In the genomic region with DNA sequence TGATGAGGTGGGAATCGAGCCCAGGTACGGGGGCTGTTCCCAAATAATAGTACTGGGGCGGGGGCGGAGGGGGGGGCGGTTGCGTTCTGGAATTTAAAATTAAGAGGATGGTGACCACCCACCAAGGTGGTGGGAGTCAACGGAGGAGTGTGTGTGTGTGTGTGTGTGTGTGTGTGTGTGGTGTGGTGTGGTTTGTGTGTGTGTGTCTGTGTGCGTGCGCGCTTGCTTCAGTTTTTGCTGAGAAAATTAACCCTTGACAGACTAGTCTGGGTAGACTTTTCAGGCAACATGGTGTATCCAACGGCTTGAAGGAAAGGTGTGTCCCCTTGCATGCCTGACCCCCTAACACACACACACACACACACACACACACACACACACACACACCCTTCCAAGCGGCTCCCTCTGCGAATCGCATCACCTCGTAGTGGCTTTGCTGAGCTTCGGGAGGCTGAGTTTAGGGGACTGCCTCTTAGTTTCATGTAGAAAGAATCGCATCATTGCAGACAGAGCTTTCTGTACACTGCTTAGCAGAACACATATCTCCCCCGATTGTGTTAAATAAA, we compare ENCODE assay signal across 8 mouse cellular contexts. TPM values are rescaled to one million over a fixed set of nuclear protein-coding genes. Genes with fewer than 3 reads are reported as not detected.
A peak's percentile ranks its signal among the peaks of the same experiment; 100 is the strongest.
DNase-seq lines count a peak whose midpoint lies in the region; ATAC-seq and TF ChIP-seq lines count a peak whose summit lies in the region.

No protein-coding gene starts in this region.

- no peak for ATAC-seq in embryonic facial prominence, embryonic 14.5 days (ENCODE audit: low read depth)
- no peak for ATAC-seq in hindbrain, embryonic 14.5 days (ENCODE audit: low FRiP score)
- ATAC-seq in neural tube, embryonic 12.5 days (ENCODE audit: low FRiP score, low read depth), result no peak
- ATAC-seq in liver, postnatal 0 days, result no peak

- H3K4me3 ChIP-seq in embryonic facial prominence, embryonic 14.5 days (ENCODE audit: low read depth, low read length), result peak overlapping the region; percentile 40; the same call in 1 of the 2 replicates
- peak overlapping the region; percentile 52 for H3K4me3 ChIP-seq in hindbrain, embryonic 14.5 days (replicated peaks; ENCODE audit: low read length)
- no peak overlapping the region for H3K4me3 ChIP-seq in neural tube, embryonic 12.5 days
- H3K4me3 ChIP-seq in liver, postnatal 0 days (ENCODE audit: low read depth, low read length), result no peak overlapping the region

- DNase-seq in layer of hippocampus, postnatal 14 days (ENCODE audit: low spot score in 2 of 2), result peak; percentile 33 to 54
- DNase-seq in layer of hippocampus, adult 9-10 months (ENCODE audit: low spot score), result no peak
- no peak for DNase-seq in embryonic facial prominence, embryonic 14.5 days (ENCODE audit: low spot score)
- no peak for DNase-seq in hindbrain, embryonic 14.5 days (ENCODE audit: low spot score)
- no peak for DNase-seq in yolk sac, embryonic 10.5 days (ENCODE audit: low spot score)
- DNase-seq in adrenal gland, postnatal 4 days (ENCODE audit: low spot score in 2 of 2), result no peak
- no peak for DNase-seq in liver, postnatal 0 days

- H3K9ac ChIP-seq in embryonic facial prominence, embryonic 14.5 days (ENCODE audit: low read depth, low read length), result no peak overlapping the region
- peak overlapping the region; percentile 65; the same call in 1 of the 2 replicates for H3K9ac ChIP-seq in hindbrain, embryonic 14.5 days
- H3K9ac ChIP-seq in neural tube, embryonic 12.5 days, result no peak overlapping the region
- H3K9ac ChIP-seq in liver, postnatal 0 days (replicated peaks), result no peak overlapping the region

- H3K27me3 ChIP-seq in embryonic facial prominence, embryonic 14.5 days (replicated peaks; ENCODE audit: control insufficient read depth, insufficient read depth, low read length), result peaks cover 58% of the 10 kb centered on the region
- peaks cover 46% of the 10 kb centered on the region for H3K27me3 ChIP-seq in hindbrain, embryonic 14.5 days (ENCODE audit: control insufficient read depth, insufficient read depth, low read length)
- H3K27me3 ChIP-seq in neural tube, embryonic 12.5 days (replicated peaks), result peaks cover 40% of the 10 kb centered on the region
- H3K27me3 ChIP-seq in liver, postnatal 0 days (ENCODE audit: insufficient read depth, low read length), result peaks cover 25% of the 10 kb centered on the region

- H3K4me2 ChIP-seq in embryonic facial prominence, embryonic 14.5 days (ENCODE audit: low read depth, low read length), result peak overlapping the region; percentile 62
- peak overlapping the region; percentile 71 for H3K4me2 ChIP-seq in hindbrain, embryonic 14.5 days (replicated peaks)
- H3K4me2 ChIP-seq in neural tube, embryonic 12.5 days (replicated peaks), result peak overlapping the region; percentile 66
- no peak overlapping the region for H3K4me2 ChIP-seq in liver, postnatal 0 days (ENCODE audit: low read depth, low read length)

- 15% methylated on average over 17 of the region's 18 CpGs for WGBS in embryonic facial prominence, embryonic 14.5 days
- whole genome bisulfite sequencing in hindbrain, embryonic 14.5 days, result 14% methylated on average over 18 of the region's 18 CpGs
- WGBS in neural tube, embryonic 12.5 days, result 13% methylated on average over 18 of the region's 18 CpGs
- WGBS in liver, postnatal 0 days (ENCODE audit: insufficient replicate concordance), result 18% methylated on average over 18 of the region's 18 CpGs

- 0 out of 2 replicates have a peak, but pooled peaks cover 9% of the 10 kb centered on the region for H3K4me1 ChIP-seq in embryonic facial prominence, embryonic 14.5 days (ENCODE audit: control insufficient read depth, insufficient read depth, low read length)
- peaks cover 8% of the 10 kb centered on the region; the same call in 1 of the 2 replicates for H3K4me1 ChIP-seq in hindbrain, embryonic 14.5 days (replicated peaks; ENCODE audit: control insufficient read depth, insufficient read depth, low read length)
- 0 out of 2 replicates have a peak, but pooled peaks cover 17% of the 10 kb centered on the region for H3K4me1 ChIP-seq in neural tube, embryonic 12.5 days
- H3K4me1 ChIP-seq in liver, postnatal 0 days (ENCODE audit: insufficient read depth), result no peaks in the 10 kb centered on the region

- TF ChIP-seq CTCF in liver, postnatal 0 days (IDR thresholded peaks at IDR 0.05; ENCODE audit: low read depth), result no peak

- no peaks in the 10 kb centered on the region for H3K9me3 ChIP-seq in embryonic facial prominence, embryonic 14.5 days (ENCODE audit: control insufficient read depth, low read length)
- H3K9me3 ChIP-seq in hindbrain, embryonic 14.5 days (ENCODE audit: control insufficient read depth, low read length), result no peaks in the 10 kb centered on the region
- H3K9me3 ChIP-seq in neural tube, embryonic 12.5 days, result no peaks in the 10 kb centered on the region
- no peaks in the 10 kb centered on the region for H3K9me3 ChIP-seq in liver, postnatal 0 days (ENCODE audit: low read length)

- no peaks in the 10 kb centered on the region for H3K36me3 ChIP-seq in embryonic facial prominence, embryonic 14.5 days (ENCODE audit: control insufficient read depth, insufficient read depth, low read length)
- H3K36me3 ChIP-seq in hindbrain, embryonic 14.5 days (replicated peaks; ENCODE audit: control insufficient read depth, insufficient read depth), result no peaks in the 10 kb centered on the region
- H3K36me3 ChIP-seq in neural tube, embryonic 12.5 days, result no peaks in the 10 kb centered on the region
- no peaks in the 10 kb centered on the region for H3K36me3 ChIP-seq in liver, postnatal 0 days (replicated peaks; ENCODE audit: insufficient read depth, low read length)

- no peak for TF ChIP-seq EP300 in liver, postnatal 0 days (IDR thresholded peaks at IDR 0.05; ENCODE audit: low read depth)

- H3K27ac ChIP-seq in embryonic facial prominence, embryonic 14.5 days (replicated peaks; ENCODE audit: low read depth, low read length), result no peak overlapping the region
- H3K27ac ChIP-seq in hindbrain, embryonic 14.5 days, result peak overlapping the region; percentile 34; the same call in 1 of the 2 replicates
- no peak overlapping the region for H3K27ac ChIP-seq in neural tube, embryonic 12.5 days
- no peak overlapping the region for H3K27ac ChIP-seq in liver, postnatal 0 days (ENCODE audit: low read depth)

RNA-seq across cellular contexts. Expression of a gene that starts 1.5 kb away (rescaled TPM):
- 100 to 1,000 TPM; 138 to 149 TPM for total RNA-seq in layer of hippocampus, postnatal 14 days (2021)
- polyA plus RNA-seq in embryonic facial prominence, embryonic 14.5 days (2014; fragmentation: Nextera tagmentation; extraction: Ambion mirVana), result 7.5 and 11.0 TPM in 2 replicates
- 62.9 and 75.1 TPM in 2 replicates for polyA plus RNA-seq in hindbrain, embryonic 14.5 days (2014; fragmentation: Nextera tagmentation; extraction: Ambion mirVana)
- polyA plus RNA-seq in neural tube, embryonic 12.5 days (2016; fragmentation: Nextera tagmentation; extraction: Ambion mirVana), result 41.3 and 48.7 TPM in 2 replicates
- 1 to 10 TPM; 2.1 to 4.3 TPM for total RNA-seq in adrenal gland, postnatal 4 days (2021)
- 0.72 and 1.1 TPM in 2 replicates for polyA plus RNA-seq in liver, postnatal 0 days (2015; fragmentation: Nextera tagmentation; extraction: Ambion mirVana)

Comparison
In these comparisons a context has a peak if more than half of its experiments do, and no peak if none do; other contexts are left out.
1. DNase-seq: peak in layer of hippocampus, postnatal 14 days (2 of 2); none in layer of hippocampus, adult 9-10 months (single experiment), embryonic facial prominence, embryonic 14.5 days (single experiment), hindbrain, embryonic 14.5 days (single experiment), yolk sac, embryonic 10.5 days (single experiment), adrenal gland, postnatal 4 days (0 of 2) and liver, postnatal 0 days (single experiment).
2. H3K4me3 ChIP-seq: peak in embryonic facial prominence, embryonic 14.5 days (single experiment) and hindbrain, embryonic 14.5 days (single experiment); none in neural tube, embryonic 12.5 days (single experiment) and liver, postnatal 0 days (single experiment).